Mouse (Mus musculus) limb, embryonic 11.5 days (tissue): Measurements from ENCODE around the gene Crk. TPM values are rescaled to one million over a fixed set of nuclear protein-coding genes. Genes with fewer than 3 reads are reported as not detected.

Experiments
- ATAC-seq: fragments of 200-750 bp; cut with Nextera tagmentation; 2 replicates; pipeline ENCODE4 v1.8.0; 2017; ENCODE audit warnings: low read depth; ENCODE audit not compliant: insufficient number of reproducible peaks, low FRiP score, low TSS enrichment
- DNase-seq: peaks from one replicate; pipeline ENCODE4 v3.0.0-alpha.2; 2015; ENCODE audit warnings: low spot score
- H3K27ac ChIP-seq: fragments of 300-500 bp; sonication (generic); replicated peaks from 2 replicates; pipeline ENCODE4 v1.5.1; 2014; ENCODE audit warnings: low read depth, mild to moderate bottlenecking, low read length
- H3K27me3 ChIP-seq: fragments of 300-500 bp; sonication (generic); 2 replicates; pipeline ENCODE4 v1.6.1; 2014; ENCODE audit warnings: mild to moderate bottlenecking, low read length, mixed read lengths; ENCODE audit not compliant: control insufficient read depth, insufficient read depth
- H3K36me3 ChIP-seq: fragments of 300-500 bp; sonication (generic); 2 replicates; pipeline ENCODE4 v1.6.1; 2014; ENCODE audit warnings: mild to moderate bottlenecking, low read length, moderate library complexity, mixed read lengths; ENCODE audit not compliant: control insufficient read depth, insufficient read depth
- H3K4me1 ChIP-seq: fragments of 300-500 bp; sonication (generic); 2 replicates; pipeline ENCODE4 v1.6.1; 2014; ENCODE audit warnings: low read length, mixed read lengths; ENCODE audit not compliant: control insufficient read depth, insufficient read depth
- H3K4me2 ChIP-seq: fragments of 300-500 bp; sonication (generic); 2 replicates; pipeline ENCODE4 v1.6.1; 2014; ENCODE audit warnings: low read depth, mild to moderate bottlenecking, moderate library complexity; ENCODE audit not compliant: severe bottlenecking
- H3K4me3 ChIP-seq: fragments of 300-500 bp; sonication (generic); 2 replicates; pipeline ENCODE4 v1.5.1; 2014; ENCODE audit warnings: low read depth, low read length
- H3K9ac ChIP-seq: fragments of 300-500 bp; sonication (generic); 2 replicates; pipeline ENCODE4 v1.6.1; 2014; ENCODE audit warnings: mild to moderate bottlenecking, low read length
- H3K9me3 ChIP-seq: fragments of 300-500 bp; sonication (generic); 2 replicates; pipeline ENCODE4 v1.6.1; 2016; ENCODE audit warnings: low read length; ENCODE audit not compliant: control insufficient read depth
- WGBS: fragments of 180-500 bp; shearing (Covaris S2); extraction: QIAGEN DNeasy Blood & Tissue Kit; methylation state at CpG from one replicate; pipeline ENCODE4 v1.1.7; 2014; 5-methylcytosine and 5-hydroxymethylcytosine counted together
- polyA plus RNA-seq: library from polyadenylated mRNA; unstranded; fragments of >200 nt; fragmentation: Nextera tagmentation; extraction: Ambion mirVana; gene quantifications from 2 replicates; pipeline ENCODE4 v1.2.1, GENCODE M21; 2014

Crk gene
- polyA plus RNA-seq, 1 experiment from 2014 or later, result 107 TPM

DNA sequence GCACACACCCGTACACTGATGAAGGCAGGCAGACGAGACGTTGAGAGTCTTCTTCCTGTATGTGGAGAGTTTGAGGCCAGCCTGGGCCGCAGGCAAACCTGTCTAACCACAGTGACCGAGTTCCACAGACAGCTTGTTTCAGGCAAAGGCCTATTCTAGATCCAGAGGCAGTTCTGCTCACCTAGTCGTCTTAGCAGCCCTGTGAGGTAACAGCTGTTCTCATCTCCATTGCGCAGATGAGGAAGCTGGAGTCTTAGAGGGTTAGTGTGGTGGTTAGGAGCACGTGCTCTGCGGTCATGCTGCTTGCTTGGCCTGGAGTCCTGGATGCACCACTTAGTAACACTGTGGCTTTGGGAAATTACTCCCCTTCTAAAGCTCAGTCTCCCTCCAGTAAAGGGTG lies 34.4 kb upstream of the Crk start:
- Histone ChIP-seq H3K36me3 (no peaks in the 10 kb centered on the region), H3K9ac (no peak overlapping the region), H3K9me3 (no peaks in the 10 kb centered on the region), H3K27me3 (no peaks in the 10 kb centered on the region), H3K4me2 (no peak overlapping the region), H3K4me1 (no peaks in the 10 kb centered on the region), H3K27ac (no peak overlapping the region), H3K4me3 (no peak overlapping the region)
- DNase-seq (no peak), ATAC-seq (no peak)
- WGBS, result 84% methylated on average over 9 of the region's 9 CpGs

DNA sequence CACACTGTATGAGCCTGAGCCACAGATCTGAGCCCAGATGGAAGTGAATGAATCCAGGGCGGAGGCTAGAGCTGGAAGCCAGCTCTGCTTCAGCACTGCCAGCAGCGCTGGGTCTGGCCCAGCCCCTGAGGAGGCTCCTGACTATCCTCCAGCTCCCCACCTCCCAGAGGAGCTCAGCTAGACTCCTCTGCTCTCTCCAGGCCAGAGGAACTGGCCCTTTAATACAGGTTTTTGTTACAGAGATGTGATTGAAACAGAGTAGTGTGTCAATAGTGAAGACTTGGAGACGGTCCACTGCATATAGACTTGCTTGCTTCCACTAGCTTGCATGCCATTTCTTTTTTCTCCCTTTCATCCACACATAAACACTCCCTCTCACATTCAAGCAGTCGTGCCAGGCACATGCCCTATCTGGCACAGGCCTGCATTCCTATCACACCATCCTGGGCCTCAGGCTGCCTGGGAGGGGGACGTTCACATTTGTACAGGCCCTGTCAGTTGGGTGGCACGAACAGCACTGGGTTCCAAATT lies 31.3 kb upstream of the Crk start:
- no peak overlapping the region for H3K27ac ChIP-seq
- H3K4me1 ChIP-seq, result no peaks in the 10 kb centered on the region
- peaks cover 6% of the 10 kb centered on the region for H3K27me3 ChIP-seq
- H3K4me3 ChIP-seq, result no peak overlapping the region
- ATAC-seq (no peak), DNase-seq (no peak)
- H3K9me3 ChIP-seq, result no peaks in the 10 kb centered on the region
- H3K9ac ChIP-seq, result no peak overlapping the region
- no peaks in the 10 kb centered on the region for H3K36me3 ChIP-seq
- no peak overlapping the region for H3K4me2 ChIP-seq
- 74% methylated on average over 6 of the region's 6 CpGs for WGBS

DNA sequence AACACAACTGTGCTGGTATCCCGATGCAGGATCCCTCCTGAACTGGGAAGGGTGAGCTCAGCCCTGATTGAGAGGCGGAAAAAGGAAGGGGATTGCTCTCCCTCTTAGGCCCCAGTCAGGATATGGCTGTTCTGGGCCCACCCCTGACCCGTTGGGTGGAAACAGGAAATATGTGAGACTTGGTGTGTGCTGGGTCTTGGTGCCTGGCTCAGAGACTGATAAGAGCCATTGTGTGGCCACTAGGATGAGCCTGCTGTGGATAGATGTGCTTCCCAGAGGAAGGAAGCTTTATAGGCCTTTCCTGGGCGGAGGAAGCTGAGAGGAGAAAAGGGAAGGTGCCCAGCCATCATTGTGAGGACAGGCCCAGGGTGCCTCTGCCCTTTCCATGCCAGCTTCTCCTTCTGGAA lies 29.9 kb upstream of the Crk start:
- DNase-seq, result no peak
- no peak overlapping the region for H3K27ac ChIP-seq
- WGBS, result 77% methylated on average over 4 of the region's 4 CpGs
- H3K4me3 ChIP-seq, result no peak overlapping the region
- H3K36me3 ChIP-seq, result no peaks in the 10 kb centered on the region
- H3K4me1 ChIP-seq, result peaks cover 7% of the 10 kb centered on the region
- ATAC-seq, result no peak
- H3K9me3 ChIP-seq, result no peaks in the 10 kb centered on the region
- H3K4me2 ChIP-seq, result no peak overlapping the region
- no peak overlapping the region for H3K9ac ChIP-seq
- peaks cover 13% of the 10 kb centered on the region for H3K27me3 ChIP-seq

DNA sequence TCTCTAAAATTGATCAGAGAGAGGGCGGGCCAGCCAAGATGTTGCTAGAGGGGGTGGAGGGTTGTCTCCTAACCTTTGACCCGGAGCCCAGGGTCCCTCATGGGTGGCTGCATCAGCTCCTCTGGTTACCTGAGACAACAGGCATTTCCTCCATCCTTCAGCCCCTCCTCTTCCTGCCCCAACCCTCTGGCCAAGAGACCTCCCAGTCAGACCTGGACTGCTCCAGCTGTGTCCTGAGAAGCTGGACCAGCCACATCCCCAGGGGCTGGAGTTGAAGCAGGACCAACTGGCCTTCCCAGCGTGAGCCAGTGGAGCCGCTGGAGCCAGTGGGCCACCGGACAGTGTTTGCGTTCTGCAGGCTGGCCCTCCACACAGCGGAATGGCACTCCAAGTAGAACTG lies 28.7 kb upstream of the Crk start, which contains the start of gene Myo1c:
Gene Myo1c (plus strand): TSS at position 194 of the 400 bp plus-strand sequence.
- Histone ChIP-seq H3K4me1 (peaks cover 11% of the 10 kb centered on the region), H3K9me3 (no peaks in the 10 kb centered on the region), H3K36me3 (no peaks in the 10 kb centered on the region), H3K4me2 (peak within 1 kb of the TSS; percentile 93), H3K4me3 (peak within 1 kb of the TSS; percentile 62), H3K27me3 (peaks cover 21% of the 10 kb centered on the region), H3K27ac (no peak within 1 kb of the TSS), H3K9ac (peak within 1 kb of the TSS; percentile 74)
- DNase-seq, result no peak
- no peak for ATAC-seq
- 69% methylated on average over 7 of the region's 7 CpGs for WGBS

DNA sequence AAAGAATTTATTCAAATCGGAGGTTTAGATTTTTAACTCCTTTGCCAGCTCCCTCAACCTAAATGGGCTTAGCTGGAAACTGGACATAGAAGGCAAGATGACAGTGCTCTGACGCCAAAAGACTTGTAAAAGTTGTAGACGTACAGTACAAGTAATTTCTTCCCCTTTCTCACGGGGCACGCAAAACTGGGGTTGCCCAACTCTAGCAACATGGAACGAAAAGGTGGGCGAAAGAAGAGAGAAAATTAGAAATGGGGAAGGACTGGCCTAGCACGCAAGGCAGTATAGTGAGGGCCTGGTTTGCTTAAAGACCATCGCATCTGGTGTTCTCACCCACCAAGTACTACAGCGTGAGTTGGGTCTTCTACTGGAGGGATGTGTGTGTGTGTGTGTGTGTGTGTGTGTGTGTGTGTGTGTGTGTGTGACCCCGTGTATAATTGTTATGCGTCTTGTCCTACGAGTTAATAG lies 28.1 kb upstream of the Crk start:
- peak overlapping the region; percentile 62 for H3K4me3 ChIP-seq
- WGBS, result 50% methylated on average over 13 of the region's 13 CpGs
- ATAC-seq (no peak), DNase-seq (no peak)
- peaks cover 21% of the 10 kb centered on the region for H3K27me3 ChIP-seq
- H3K27ac ChIP-seq, result no peak overlapping the region
- peaks cover 14% of the 10 kb centered on the region for H3K4me1 ChIP-seq
- H3K9me3 ChIP-seq, result no peaks in the 10 kb centered on the region
- peak overlapping the region; percentile 74 for H3K9ac ChIP-seq
- H3K36me3 ChIP-seq, result no peaks in the 10 kb centered on the region
- H3K4me2 ChIP-seq, result peak overlapping the region; percentile 93

DNA sequence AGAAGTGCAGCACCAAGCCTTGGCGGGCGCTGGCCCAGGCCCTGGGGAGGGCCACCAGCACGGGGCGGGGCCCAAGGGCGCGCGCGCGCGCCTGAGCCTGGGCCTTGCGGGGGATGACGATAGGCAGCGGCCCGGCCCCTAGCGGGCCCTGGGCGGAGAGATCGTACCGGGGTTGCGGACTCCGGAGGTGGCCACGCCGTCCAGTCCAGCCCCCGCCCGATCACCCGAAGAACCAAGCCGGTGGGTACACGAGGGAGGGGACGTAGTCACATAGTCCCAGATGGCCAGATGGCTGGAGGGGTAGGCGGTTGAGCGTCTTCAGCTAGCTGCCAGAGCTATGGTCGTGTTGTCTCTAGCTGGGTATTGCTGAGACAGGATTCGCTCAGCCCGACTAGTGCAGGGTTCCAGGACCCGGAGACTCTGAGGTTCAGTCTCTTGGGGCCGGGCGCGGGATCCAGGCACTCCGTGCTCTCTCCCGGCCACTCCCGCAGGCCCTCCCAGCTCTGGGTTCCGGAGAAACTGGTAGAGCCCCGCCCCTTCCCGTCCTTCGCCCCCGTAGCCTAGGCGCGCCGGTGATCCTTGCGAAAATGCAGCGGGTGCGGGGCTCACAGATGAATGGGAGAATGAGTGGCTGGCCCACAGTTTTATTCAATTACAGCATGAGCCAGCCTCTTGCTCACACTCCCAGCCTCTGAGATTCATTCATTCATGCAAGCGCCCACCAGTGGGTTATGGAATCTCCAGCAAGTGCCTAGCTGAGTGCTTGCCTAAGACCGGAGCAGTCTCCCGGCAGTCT lies 27.4 kb upstream of the Crk start:
- under 1% methylated on average over 54 of the region's 54 CpGs for WGBS
- Histone ChIP-seq H3K9ac (peak overlapping the region; percentile 74), H3K9me3 (no peaks in the 10 kb centered on the region), H3K4me1 (peaks cover 15% of the 10 kb centered on the region), H3K27ac (no peak overlapping the region), H3K36me3 (no peaks in the 10 kb centered on the region), H3K4me2 (peak overlapping the region; percentile 93), H3K4me3 (peak overlapping the region; percentile 62), H3K27me3 (peaks cover 21% of the 10 kb centered on the region)
- ATAC-seq, result peak; percentile 38
- peak; percentile 72 for DNase-seq

DNA sequence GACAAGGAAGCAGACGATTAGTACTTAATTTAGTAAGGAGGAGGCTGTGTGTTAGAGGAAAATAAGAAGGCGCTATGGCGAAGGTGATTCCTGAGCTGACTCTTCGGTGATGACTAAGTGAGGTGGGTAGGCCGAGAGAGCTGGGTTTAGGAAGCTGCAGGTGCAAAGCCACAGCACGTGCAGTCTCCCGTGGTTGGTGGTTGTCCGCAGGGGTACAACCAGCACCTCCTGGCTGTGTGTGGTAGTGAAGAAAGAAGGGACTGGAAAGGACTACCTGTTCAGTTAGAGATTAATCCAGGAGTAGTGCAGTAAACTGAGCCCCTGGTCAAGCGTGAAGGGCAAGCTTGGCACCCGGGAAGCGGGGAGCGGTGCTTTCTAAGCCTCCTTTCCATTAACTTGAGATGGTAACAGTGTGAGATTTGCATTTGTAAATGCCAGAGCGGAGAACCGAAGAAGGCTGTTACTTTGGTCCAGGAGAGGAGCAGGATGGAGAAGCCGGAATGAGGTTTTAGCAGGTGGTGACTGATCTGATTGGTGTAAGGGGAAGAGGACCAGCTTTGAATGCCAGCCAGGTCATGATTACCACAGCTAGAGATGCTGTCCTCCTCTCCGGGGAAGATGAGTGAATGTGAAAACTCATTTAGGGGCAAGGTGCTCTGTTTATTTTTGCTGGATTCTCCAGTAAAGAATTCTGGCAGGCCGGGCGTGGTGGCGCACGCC lies 26.7 kb upstream of the Crk start:
- H3K36me3 ChIP-seq, result no peaks in the 10 kb centered on the region
- H3K4me1 ChIP-seq, result peaks cover 16% of the 10 kb centered on the region
- H3K9ac ChIP-seq, result no peak overlapping the region
- H3K9me3 ChIP-seq, result no peaks in the 10 kb centered on the region
- no peak for ATAC-seq
- peaks cover 21% of the 10 kb centered on the region for H3K27me3 ChIP-seq
- DNase-seq, result no peak
- WGBS, result 21% methylated on average over 20 of the region's 20 CpGs
- no peak overlapping the region for H3K27ac ChIP-seq
- H3K4me2 ChIP-seq, result peak overlapping the region; percentile 93; the same call in 1 of the 2 replicates
- peak overlapping the region; percentile 62 for H3K4me3 ChIP-seq

DNA sequence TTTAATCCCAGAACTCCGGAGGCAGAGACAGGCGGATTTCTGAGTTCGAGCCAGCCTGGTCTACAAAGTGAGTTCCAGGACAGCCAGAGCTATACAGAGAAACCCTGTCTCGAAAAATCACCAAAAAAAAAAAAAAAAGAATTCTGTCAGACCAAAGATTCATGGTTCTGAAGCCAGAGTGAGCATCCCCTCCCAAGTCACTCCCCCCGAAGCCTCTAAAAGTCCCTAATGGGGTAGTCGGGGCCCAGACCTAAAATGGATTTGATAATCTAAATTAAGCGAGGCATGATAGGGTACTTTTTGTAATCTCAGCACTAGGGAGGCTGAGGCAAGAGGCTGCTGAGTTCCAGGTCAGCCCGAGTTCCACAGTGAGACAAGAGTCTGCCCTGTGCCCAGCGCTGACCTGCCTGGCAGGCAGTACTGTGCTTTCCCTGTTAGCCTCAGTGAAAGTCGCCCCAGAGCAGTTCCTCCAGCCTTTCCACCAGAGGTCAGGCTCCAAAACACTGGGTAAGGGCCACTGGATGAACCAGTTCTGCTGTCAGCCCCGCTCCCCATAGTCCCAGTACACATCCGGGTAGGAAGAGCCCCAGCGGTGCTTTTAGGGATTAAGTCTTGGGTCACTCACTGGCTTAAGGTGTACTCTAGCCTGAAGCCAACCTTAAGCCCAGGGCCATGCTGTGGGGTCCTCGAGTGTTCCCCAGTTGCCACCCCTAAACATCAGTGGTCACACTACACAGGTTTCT lies 25.9 kb upstream of the Crk start:
- peaks cover 21% of the 10 kb centered on the region for H3K27me3 ChIP-seq
- H3K36me3 ChIP-seq, result no peaks in the 10 kb centered on the region
- H3K9me3 ChIP-seq, result no peaks in the 10 kb centered on the region
- peak overlapping the region; percentile 49; the same call in 1 of the 2 replicates for H3K4me3 ChIP-seq
- H3K4me2 ChIP-seq, result peak overlapping the region; percentile 88
- H3K27ac ChIP-seq, result no peak overlapping the region
- H3K4me1 ChIP-seq, result peaks cover 16% of the 10 kb centered on the region
- no peak for DNase-seq
- WGBS, result 23% methylated on average over 14 of the region's 14 CpGs
- ATAC-seq, result no peak
- H3K9ac ChIP-seq, result no peak overlapping the region
